Comparison of ENCODE assay signal across 9 mouse cellular contexts in the genomic region with DNA sequence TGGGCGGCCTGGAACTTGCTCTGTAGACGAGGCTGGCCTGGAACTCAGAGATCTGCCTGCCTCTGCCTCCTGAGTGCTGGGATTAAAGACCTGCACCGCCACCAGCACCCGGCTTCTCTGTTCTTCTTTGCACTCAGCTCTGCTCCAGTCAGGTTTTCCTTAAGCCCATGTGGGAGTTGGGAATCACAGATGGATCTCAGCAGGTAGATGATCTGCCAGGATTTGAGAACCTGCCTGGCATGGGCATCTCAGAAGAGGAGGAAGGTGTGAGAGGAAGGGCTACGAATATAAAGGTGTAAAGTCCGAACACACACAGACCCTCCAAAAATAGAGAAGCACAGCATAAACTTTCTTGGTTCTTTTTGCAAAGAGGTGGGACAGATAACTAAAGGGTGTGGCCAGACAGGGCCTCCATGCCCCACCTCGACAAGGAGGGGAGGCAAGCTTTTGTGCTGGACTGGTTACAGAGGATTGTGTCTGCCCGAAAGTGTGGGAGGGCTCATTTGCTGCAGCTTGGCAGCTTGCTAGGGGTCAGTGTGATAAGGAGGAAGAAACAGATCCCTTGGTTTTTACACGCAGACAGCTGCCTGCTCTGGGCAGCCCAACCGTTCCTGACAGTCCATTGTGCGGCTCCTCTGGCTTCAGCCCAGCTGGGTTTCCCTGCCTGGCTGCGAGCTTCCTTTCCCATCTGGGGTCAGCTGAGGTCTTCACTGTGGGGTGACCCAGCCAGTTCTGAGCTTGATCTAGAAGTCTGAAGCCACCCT. TPM values are rescaled to one million over a fixed set of nuclear protein-coding genes. Genes with fewer than 3 reads are reported as not detected.
DNase-seq lines count a peak whose midpoint lies in the region; ATAC-seq and TF ChIP-seq lines count a peak whose summit lies in the region.
"Had no signal": no experiment of that assay in that cellular context is flagged by ENCODE, and none has a peak within 500 bp of the region (broad histone marks: within the 10 kb centered on the region; RNA-seq: fewer than 3 reads in every experiment).

No protein-coding gene starts in this region.

- H3K4me3 ChIP-seq in G1E (ENCODE audit: low read depth, low read length), result peak overlapping the region; percentile 69
- H3K4me3 ChIP-seq in erythroblast, embryonic 14.5 days (replicated peaks), result peak overlapping the region; percentile 52
- peak overlapping the region; percentile 34 for H3K4me3 ChIP-seq in liver, embryonic 16.5 days (ENCODE audit: low read depth, low read length)
- H3K4me3 ChIP-seq: left cerebral cortex, adult 2 months had no signal

- H3K27ac ChIP-seq in liver, embryonic 16.5 days (ENCODE audit: low read length), result peak overlapping the region; percentile 86
- H3K27ac ChIP-seq: left cerebral cortex, adult 2 months had no signal

- H3K4me1 ChIP-seq in G1E (ENCODE audit: insufficient read depth, low read depth, low read length), result peaks cover 96% of the 10 kb centered on the region
- peaks cover 99% of the 10 kb centered on the region for H3K4me1 ChIP-seq in erythroblast, embryonic 14.5 days (ENCODE audit: control insufficient read depth)
- peaks cover 82% of the 10 kb centered on the region for H3K4me1 ChIP-seq in liver, embryonic 16.5 days (ENCODE audit: control insufficient read depth, low read depth, low read length)

- no peaks in the 10 kb centered on the region for H3K9me3 ChIP-seq in G1E (replicated peaks)
- no peaks in the 10 kb centered on the region for H3K9me3 ChIP-seq in erythroblast, embryonic 14.5 days (ENCODE audit: control insufficient read depth, low read length)
- no peaks in the 10 kb centered on the region for H3K9me3 ChIP-seq in liver, embryonic 16.5 days (replicated peaks; ENCODE audit: control insufficient read depth, low read length)

- H3K9ac ChIP-seq in liver, embryonic 16.5 days (ENCODE audit: low read depth, low read length), result peak overlapping the region; percentile 45

- H3K4me2 ChIP-seq in liver, embryonic 16.5 days (ENCODE audit: low read depth, low read length), result peak overlapping the region; percentile 60

- intact Hi-C loops in heart, postnatal 25 days (cut with DNase I), result no loop called here

- peaks cover 72% of the 10 kb centered on the region for H3K36me3 ChIP-seq in G1E (replicated peaks)
- peaks cover 90% of the 10 kb centered on the region for H3K36me3 ChIP-seq in erythroblast, embryonic 14.5 days (ENCODE audit: control insufficient read depth)
- H3K36me3 ChIP-seq in liver, embryonic 16.5 days (ENCODE audit: control insufficient read depth, insufficient read depth), result no peaks in the 10 kb centered on the region; the same call in 1 of the 2 replicates

- WGBS in liver, embryonic 16.5 days (ENCODE audit: insufficient replicate concordance), result 39% methylated on average over 12 of the region's 12 CpGs

- peak; percentile 67 for DNase-seq in G1E (ENCODE audit: low spot score)
- DNase-seq in adrenal gland, adult 2 months, result peak; percentile 69
- DNase-seq in heart, postnatal 25 days (ENCODE audit: low spot score), result peak; percentile 83
- peak; percentile 51 for DNase-seq in yolk sac, embryonic 10.5 days (ENCODE audit: low spot score)
- no peak for DNase-seq in natural killer cell, adult 2 months (ENCODE audit: low spot score in 2 of 2)
- no peak for DNase-seq in frontal cortex, postnatal 14 days (ENCODE audit: low spot score in 2 of 2)

- H3K27me3 ChIP-seq in G1E (ENCODE audit: insufficient read depth, low read length), result no peaks in the 10 kb centered on the region
- no peaks in the 10 kb centered on the region for H3K27me3 ChIP-seq in erythroblast, embryonic 14.5 days (ENCODE audit: control insufficient read depth)
- no peaks in the 10 kb centered on the region for H3K27me3 ChIP-seq in liver, embryonic 16.5 days (ENCODE audit: control insufficient read depth, insufficient read depth, low read depth, low read length)

- peak; percentile 43 for ATAC-seq in G1E (ENCODE audit: extremely low read depth, insufficient number of reproducible peaks, low FRiP score, poor library complexity, severe bottlenecking)
- ATAC-seq in liver, embryonic 16.5 days (ENCODE audit: low read depth), result peak; percentile 64

- TF ChIP-seq CTCF in G1E (IDR thresholded peaks at IDR 0.05; ENCODE audit: low read depth, low read length), result no peak

RNA-seq across cellular contexts. Expression of a gene that starts 11.6 kb away (rescaled TPM):
- 94.4 and 95.8 TPM in 2 replicates for total RNA-seq in G1E (2014; fragmentation: Nextera tagmentation)
- 22.8 and 23.1 TPM in 2 replicates for total RNA-seq in G1E (2017)
- polyA plus RNA-seq in G1E (2012), result 115 and 124 TPM in 2 replicates
- total RNA-seq in adrenal gland, adult 2 months (2021), result 10 to 100 TPM; 14.2 to 29.5 TPM
- polyA plus RNA-seq in adrenal gland, adult 2 months (2012; rRNA removed), result 19.4 and 20.2 TPM in 2 replicates
- polyA plus RNA-seq in erythroblast, embryonic 14.5 days (2012), result 8.8 and 11.7 TPM in 2 replicates
- total RNA-seq in heart, postnatal 25 days (2021), result 10 to 100 TPM; 22.9 to 29.4 TPM
- 21.0 and 23.7 TPM in 2 replicates for polyA plus RNA-seq in liver, embryonic 16.5 days (2015; fragmentation: Nextera tagmentation; extraction: Ambion mirVana)

RNA-seq across cellular contexts. Expression of a gene that starts 29.1 kb away (rescaled TPM):
- total RNA-seq in G1E (2014; fragmentation: Nextera tagmentation) (6.8 and 7.1 TPM in 2 replicates), G1E (2017) (8.9 and 9.8 TPM in 2 replicates)
- 15.6 and 17.5 TPM in 2 replicates for polyA plus RNA-seq in G1E (2012)
- 10 to 100 TPM in 1 of 2 experiments, 1 to 10 TPM in 1; 6.7 to 11.5 TPM for total RNA-seq in adrenal gland, adult 2 months (2021)
- polyA plus RNA-seq in adrenal gland, adult 2 months (2012; rRNA removed), result 20.4 and 22.0 TPM in 2 replicates
- 0.31 and 0.47 TPM in 2 replicates for polyA plus RNA-seq in erythroblast, embryonic 14.5 days (2012)
- total RNA-seq in heart, postnatal 25 days (2021), result 1 to 10 TPM; 4.6 to 5.4 TPM
- 2.7 and 2.9 TPM in 2 replicates for polyA plus RNA-seq in liver, embryonic 16.5 days (2015; fragmentation: Nextera tagmentation; extraction: Ambion mirVana)

Comparison
In these comparisons a context has a peak if more than half of its experiments do, and no peak if none do; other contexts are left out.
1. DNase-seq: peak in G1E (single experiment), adrenal gland, adult 2 months (single experiment), heart, postnatal 25 days (single experiment) and yolk sac, embryonic 10.5 days (single experiment); none in natural killer cell, adult 2 months (0 of 2) and frontal cortex, postnatal 14 days (0 of 2).
2. Peak in every context shown above with its lines, with median percentiles within 50 percentile points of each other: H3K4me3 ChIP-seq.